Mouse (Mus musculus): ENCODE results near the gene Abhd15. TPM values are rescaled to one million over a fixed set of nuclear protein-coding genes. Genes with fewer than 3 reads are reported as not detected.
A peak's percentile ranks its signal among the peaks of the same experiment; 100 is the strongest.

The Abhd15 gene
- polyA plus RNA-seq (2015; fragmentation: Nextera tagmentation; extraction: Ambion mirVana): 2.4 and 3.1 TPM in 2 replicates

DNA sequence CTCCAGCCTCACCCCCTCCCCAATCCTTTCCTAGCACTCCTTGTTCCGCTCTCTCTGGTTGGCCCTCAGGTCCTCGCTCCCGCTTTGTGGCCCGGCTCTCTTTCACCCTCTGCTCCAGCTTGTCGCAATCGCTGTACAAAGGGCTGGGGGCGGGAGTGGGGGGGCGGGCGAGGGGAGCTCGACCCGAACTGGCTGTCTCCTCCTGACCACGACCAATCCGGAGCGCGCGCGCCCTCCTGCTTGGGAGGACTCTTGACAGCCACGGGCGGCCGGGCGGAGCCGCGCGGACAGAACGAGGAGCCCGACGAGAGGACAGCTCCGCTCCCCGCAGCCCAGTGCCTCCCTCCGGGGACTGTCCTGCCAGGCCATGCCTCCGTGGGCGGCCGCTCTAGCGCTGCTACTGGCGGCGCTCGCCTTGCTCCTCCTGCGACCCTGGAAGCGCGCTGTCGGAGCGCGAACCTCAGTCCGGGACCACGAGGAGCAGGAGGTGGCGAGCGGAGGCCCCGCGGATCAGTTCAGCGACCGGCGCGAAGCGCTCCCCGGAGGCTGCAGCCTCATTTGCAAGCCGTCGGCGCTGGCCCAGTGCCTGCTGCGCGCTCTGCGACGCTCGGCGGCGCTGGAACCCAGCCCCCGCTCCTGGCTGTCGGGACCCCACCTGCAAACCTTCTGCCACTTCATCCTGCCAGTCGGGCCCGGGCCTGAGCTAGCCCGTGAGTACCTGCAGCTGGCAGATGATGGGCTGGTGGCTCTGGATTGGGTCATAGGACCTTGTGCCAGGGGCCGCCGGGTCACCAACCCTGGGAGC is at the start of gene Abhd15:
Gene Abhd15 (plus strand): TSS at position 290 of the 805 bp plus-strand sequence.
- Histone ChIP-seq H3K4me3 (ENCODE audit: low read depth, low read length) (peak within 1 kb of the TSS; percentile 50), H3K36me3 (ENCODE audit: control insufficient read depth, insufficient read depth, low read length) (no peaks in the 10 kb centered on the region), H3K27me3 (ENCODE audit: control insufficient read depth, insufficient read depth, low read depth, low read length) (peaks cover 13% of the 10 kb centered on the region), H3K9ac (ENCODE audit: low read depth, low read length) (peak within 1 kb of the TSS; percentile 54), H3K9me3 (replicated peaks; ENCODE audit: control insufficient read depth, low read length, poor library complexity, severe bottlenecking) (no peaks in the 10 kb centered on the region), H3K4me2 (ENCODE audit: low read length) (peak within 1 kb of the TSS; percentile 77), H3K4me1 (ENCODE audit: control insufficient read depth, insufficient read depth, low read length) (peaks cover 28% of the 10 kb centered on the region), H3K27ac (ENCODE audit: low read length) (no peak within 1 kb of the TSS)
- WGBS: under 1% methylated on average over 72 of the region's 72 CpGs
- peak; percentile 62 for ATAC-seq

GRCm38 (mm10) chr11:77466544-77466943 is 48.4 kb upstream of the Abhd15 start:
- H3K27ac ChIP-seq (ENCODE audit: low read length): no peak overlapping the region
- H3K4me2 ChIP-seq (ENCODE audit: low read length): no peak overlapping the region
- peaks cover 36% of the 10 kb centered on the region for H3K27me3 ChIP-seq (ENCODE audit: control insufficient read depth, insufficient read depth, low read depth, low read length)
- no peak overlapping the region for H3K4me3 ChIP-seq (ENCODE audit: low read depth, low read length)
- H3K9ac ChIP-seq (ENCODE audit: low read depth, low read length): no peak overlapping the region
- ATAC-seq: no peak
- WGBS: 38% methylated on average over 9 of the region's 9 CpGs
- H3K4me1 ChIP-seq (ENCODE audit: control insufficient read depth, insufficient read depth, low read length): peaks cover 10% of the 10 kb centered on the region
- peaks cover 12% of the 10 kb centered on the region for H3K36me3 ChIP-seq (ENCODE audit: control insufficient read depth, insufficient read depth, low read length)
- H3K9me3 ChIP-seq (replicated peaks; ENCODE audit: control insufficient read depth, low read length, poor library complexity, severe bottlenecking): no peaks in the 10 kb centered on the region

- Histone ChIP-seq H3K9me3 (replicated peaks; ENCODE audit: control insufficient read depth, low read length, poor library complexity, severe bottlenecking) (no peaks in the 10 kb centered on the region), H3K4me3 (ENCODE audit: low read depth, low read length) (no peak overlapping the region), H3K27ac (ENCODE audit: low read length) (no peak overlapping the region), H3K36me3 (ENCODE audit: control insufficient read depth, insufficient read depth, low read length) (peaks cover 16% of the 10 kb centered on the region), H3K4me1 (ENCODE audit: control insufficient read depth, insufficient read depth, low read length) (peaks cover 6% of the 10 kb centered on the region), H3K9ac (ENCODE audit: low read depth, low read length) (no peak overlapping the region), H3K27me3 (ENCODE audit: control insufficient read depth, insufficient read depth, low read depth, low read length) (peaks cover 31% of the 10 kb centered on the region), H3K4me2 (ENCODE audit: low read length) (no peak overlapping the region)
- WGBS: 4% methylated on average over 14 of the region's 25 CpGs
- ATAC-seq: no peak
These were observed 47.8 kb upstream of the Abhd15 start for GRCm38 (mm10) chr11:77467157-77467556.

DNA sequence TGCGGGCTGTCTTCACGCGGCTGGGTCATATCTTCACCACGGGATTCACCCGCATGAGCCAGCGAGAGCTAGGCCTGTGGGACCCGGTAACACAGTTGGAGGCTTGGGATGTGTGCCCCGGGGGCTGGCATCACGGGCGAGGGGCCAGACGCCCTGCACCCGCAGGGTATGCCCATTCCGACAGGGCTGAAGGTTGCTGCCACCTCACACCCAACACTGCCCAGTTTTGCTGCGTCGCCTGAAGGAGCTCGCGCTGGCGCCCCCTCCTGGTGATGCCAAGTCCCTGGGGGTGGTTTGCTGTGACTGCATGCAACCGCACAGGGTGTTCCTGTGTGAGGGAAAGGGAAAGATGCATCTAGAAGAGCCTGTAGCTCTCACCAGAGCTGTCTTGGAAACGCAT is 47.1 kb upstream of the Abhd15 start:
- Histone ChIP-seq H3K4me1 (ENCODE audit: control insufficient read depth, insufficient read depth, low read length) (peaks cover 4% of the 10 kb centered on the region; the same call in 1 of the 2 replicates), H3K27ac (ENCODE audit: low read length) (no peak overlapping the region), H3K4me3 (ENCODE audit: low read depth, low read length) (no peak overlapping the region), H3K9ac (ENCODE audit: low read depth, low read length) (no peak overlapping the region), H3K4me2 (ENCODE audit: low read length) (0 out of 2 replicates have a peak overlapping the region, but pooled peaks have one; percentile 7), H3K27me3 (ENCODE audit: control insufficient read depth, insufficient read depth, low read depth, low read length) (peaks cover 31% of the 10 kb centered on the region), H3K9me3 (replicated peaks; ENCODE audit: control insufficient read depth, low read length, poor library complexity, severe bottlenecking) (no peaks in the 10 kb centered on the region), H3K36me3 (ENCODE audit: control insufficient read depth, insufficient read depth, low read length) (peaks cover 21% of the 10 kb centered on the region)
- ATAC-seq: no peak
- 16% methylated on average over 20 of the region's 20 CpGs for WGBS

DNA sequence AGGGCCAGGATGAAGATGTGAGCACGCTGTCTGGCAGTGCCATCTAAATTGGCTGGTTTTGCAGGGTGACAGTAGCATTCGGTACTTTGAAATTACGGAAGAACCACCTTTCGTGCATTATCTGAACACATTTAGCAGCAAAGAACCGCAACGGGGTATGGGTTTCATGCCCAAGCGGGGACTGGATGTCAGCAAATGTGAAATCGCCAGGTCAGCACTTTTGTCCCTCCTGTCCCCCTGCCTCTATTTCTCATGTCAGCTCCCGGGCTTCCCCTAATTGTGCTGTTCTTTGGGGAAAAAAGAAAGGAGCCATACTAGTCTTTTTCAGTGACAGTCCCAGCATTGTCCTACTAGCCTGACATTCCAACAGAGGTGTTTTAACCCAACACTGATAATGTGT is 46.5 kb upstream of the Abhd15 start:
- WGBS: 82% methylated on average over 9 of the region's 9 CpGs
- Histone ChIP-seq H3K27ac (ENCODE audit: low read length) (no peak overlapping the region), H3K27me3 (ENCODE audit: control insufficient read depth, insufficient read depth, low read depth, low read length) (peaks cover 31% of the 10 kb centered on the region), H3K4me1 (ENCODE audit: control insufficient read depth, insufficient read depth, low read length) (0 out of 2 replicates have a peak, but pooled peaks cover 3% of the 10 kb centered on the region), H3K4me3 (ENCODE audit: low read depth, low read length) (no peak overlapping the region), H3K36me3 (ENCODE audit: control insufficient read depth, insufficient read depth, low read length) (peaks cover 22% of the 10 kb centered on the region), H3K9ac (ENCODE audit: low read depth, low read length) (no peak overlapping the region), H3K4me2 (ENCODE audit: low read length) (no peak overlapping the region), H3K9me3 (replicated peaks; ENCODE audit: control insufficient read depth, low read length, poor library complexity, severe bottlenecking) (no peaks in the 10 kb centered on the region)
- ATAC-seq: no peak

DNA sequence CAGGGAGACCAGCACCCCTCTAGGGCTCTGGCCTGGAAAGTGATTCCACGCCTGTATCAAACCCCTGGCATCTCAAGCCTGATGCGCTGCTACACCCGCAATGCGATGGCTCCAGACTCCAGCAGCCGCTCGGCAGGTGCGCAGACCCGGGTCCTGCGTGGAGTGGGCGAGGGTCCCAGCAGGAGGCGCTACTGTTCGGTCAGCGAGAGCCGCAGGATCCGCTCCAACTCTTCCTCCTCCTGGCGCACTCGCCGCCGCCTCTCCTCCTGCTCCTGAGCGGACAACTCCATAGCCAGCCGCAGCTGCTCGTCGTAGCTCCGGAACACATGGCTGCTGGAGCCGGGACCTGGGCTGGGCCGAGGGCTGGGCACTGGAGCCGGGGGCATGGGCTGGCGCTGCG is 43.5 kb upstream of the Abhd15 start:
- no peak for ATAC-seq
- Histone ChIP-seq H3K9ac (ENCODE audit: low read depth, low read length) (no peak overlapping the region), H3K4me3 (ENCODE audit: low read depth, low read length) (no peak overlapping the region), H3K4me2 (ENCODE audit: low read length) (no peak overlapping the region), H3K36me3 (ENCODE audit: control insufficient read depth, insufficient read depth, low read length) (peaks cover 22% of the 10 kb centered on the region), H3K9me3 (replicated peaks; ENCODE audit: control insufficient read depth, low read length, poor library complexity, severe bottlenecking) (no peaks in the 10 kb centered on the region), H3K4me1 (ENCODE audit: control insufficient read depth, insufficient read depth, low read length) (0 out of 2 replicates have a peak, but pooled peaks cover 3% of the 10 kb centered on the region), H3K27me3 (ENCODE audit: control insufficient read depth, insufficient read depth, low read depth, low read length) (peaks cover 14% of the 10 kb centered on the region), H3K27ac (ENCODE audit: low read length) (no peak overlapping the region)
- 72% methylated on average over 29 of the region's 29 CpGs for WGBS

GRCm38 (mm10) chr11:77472775-77473174 is 42.1 kb upstream of the Abhd15 start:
- 93% methylated on average over 16 of the region's 16 CpGs for WGBS
- Histone ChIP-seq H3K36me3 (ENCODE audit: control insufficient read depth, insufficient read depth, low read length) (peaks cover 22% of the 10 kb centered on the region), H3K9me3 (replicated peaks; ENCODE audit: control insufficient read depth, low read length, poor library complexity, severe bottlenecking) (no peaks in the 10 kb centered on the region), H3K27me3 (ENCODE audit: control insufficient read depth, insufficient read depth, low read depth, low read length) (peaks cover under 1% of the 10 kb centered on the region), H3K4me1 (ENCODE audit: control insufficient read depth, insufficient read depth, low read length) (0 out of 2 replicates have a peak, but pooled peaks cover under 1% of the 10 kb centered on the region), H3K9ac (ENCODE audit: low read depth, low read length) (no peak overlapping the region), H3K27ac (ENCODE audit: low read length) (no peak overlapping the region), H3K4me2 (ENCODE audit: low read length) (no peak overlapping the region), H3K4me3 (ENCODE audit: low read depth, low read length) (no peak overlapping the region)
- ATAC-seq: 0 out of 2 replicates have a peak, but pooled peaks have one; percentile 15

DNA sequence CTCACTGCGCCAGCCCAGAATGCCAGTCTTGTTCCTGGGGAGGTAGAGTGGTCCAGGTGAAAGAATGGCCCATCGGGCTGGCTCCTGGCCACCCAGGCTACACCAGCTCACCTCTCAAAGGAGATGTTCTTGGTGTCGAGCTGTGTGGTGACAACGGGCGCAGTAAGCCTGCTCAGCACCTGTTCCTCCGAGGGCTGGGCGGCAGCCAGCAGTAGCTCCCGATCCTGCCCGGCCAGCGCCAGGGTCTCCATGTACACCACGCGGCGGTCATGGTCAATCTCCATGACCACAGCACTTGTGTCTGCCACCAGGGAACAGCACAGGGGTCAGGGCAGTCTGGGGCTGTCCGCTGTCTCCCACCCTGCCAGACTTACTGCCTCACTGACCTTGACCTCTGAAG is 38.7 kb upstream of the Abhd15 start:
- peaks cover 13% of the 10 kb centered on the region for H3K36me3 ChIP-seq (ENCODE audit: control insufficient read depth, insufficient read depth, low read length)
- no peak for ATAC-seq
- H3K4me2 ChIP-seq (ENCODE audit: low read length): no peak overlapping the region
- H3K4me1 ChIP-seq (ENCODE audit: control insufficient read depth, insufficient read depth, low read length): no peaks in the 10 kb centered on the region
- H3K27me3 ChIP-seq (ENCODE audit: control insufficient read depth, insufficient read depth, low read depth, low read length): no peaks in the 10 kb centered on the region
- no peak overlapping the region for H3K27ac ChIP-seq (ENCODE audit: low read length)
- 96% methylated on average over 14 of the region's 14 CpGs for WGBS
- H3K9ac ChIP-seq (ENCODE audit: low read depth, low read length): no peak overlapping the region
- no peak overlapping the region for H3K4me3 ChIP-seq (ENCODE audit: low read depth, low read length)
- H3K9me3 ChIP-seq (replicated peaks; ENCODE audit: control insufficient read depth, low read length, poor library complexity, severe bottlenecking): no peaks in the 10 kb centered on the region

DNA sequence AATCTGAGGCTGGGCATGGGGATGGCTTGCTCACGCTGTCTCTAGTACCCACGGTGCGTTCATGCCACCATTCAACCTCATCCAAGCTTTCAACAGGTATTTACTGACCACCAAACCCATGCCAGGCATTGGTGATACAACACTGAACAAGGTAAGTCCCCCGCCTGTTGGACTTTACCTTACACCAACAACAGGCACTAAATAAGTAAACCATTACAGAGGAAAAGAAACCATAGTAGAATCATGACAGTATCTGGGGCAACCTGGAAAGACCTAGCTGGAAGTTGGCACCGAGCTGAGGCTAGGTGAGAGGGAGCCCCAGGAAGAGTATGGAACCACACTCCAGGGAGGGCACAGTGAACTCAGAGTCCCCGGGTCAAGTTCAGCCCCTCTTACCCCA is 38.0 kb upstream of the Abhd15 start:
- no peaks in the 10 kb centered on the region for H3K9me3 ChIP-seq (replicated peaks; ENCODE audit: control insufficient read depth, low read length, poor library complexity, severe bottlenecking)
- ATAC-seq: no peak
- peaks cover 6% of the 10 kb centered on the region; the same call in 1 of the 2 replicates for H3K36me3 ChIP-seq (ENCODE audit: control insufficient read depth, insufficient read depth, low read length)
- H3K4me2 ChIP-seq (ENCODE audit: low read length): no peak overlapping the region
- H3K27ac ChIP-seq (ENCODE audit: low read length): no peak overlapping the region
- H3K9ac ChIP-seq (ENCODE audit: low read depth, low read length): no peak overlapping the region
- H3K27me3 ChIP-seq (ENCODE audit: control insufficient read depth, insufficient read depth, low read depth, low read length): no peaks in the 10 kb centered on the region
- H3K4me3 ChIP-seq (ENCODE audit: low read depth, low read length): no peak overlapping the region
- no peaks in the 10 kb centered on the region for H3K4me1 ChIP-seq (ENCODE audit: control insufficient read depth, insufficient read depth, low read length)
- WGBS: 91% methylated on average over 6 of the region's 6 CpGs

Data from midbrain, embryonic 16.5 days (tissue).